Mouse (Mus musculus) erythroblast, embryonic 14.5 days (primary cell): Measurements from ENCODE around the gene 1700067P10Rik. TPM values are rescaled to one million over a fixed set of nuclear protein-coding genes. Genes with fewer than 3 reads are reported as not detected.

Source experiments
- H3K27me3 ChIP-seq: 2 replicates; pipeline ENCODE4 v1.6.1; 2012; ENCODE audit warnings: inconsistent platforms; ENCODE audit not compliant: control insufficient read depth
- H3K36me3 ChIP-seq: 2 replicates; pipeline ENCODE4 v1.6.1; 2012; ENCODE audit warnings: mild to moderate bottlenecking, inconsistent platforms; ENCODE audit not compliant: control insufficient read depth
- H3K4me1 ChIP-seq: 2 replicates; pipeline ENCODE4 v1.6.1; 2012; ENCODE audit warnings: inconsistent platforms; ENCODE audit not compliant: control insufficient read depth
- H3K4me3 ChIP-seq: replicated peaks from 2 replicates; pipeline ENCODE3; 2012; ENCODE audit warnings: moderate library complexity, mild to moderate bottlenecking, inconsistent platforms
- H3K9me3 ChIP-seq: 2 replicates; pipeline ENCODE4 v1.6.1; 2012; ENCODE audit warnings: low read length, inconsistent platforms, mixed read lengths; ENCODE audit not compliant: control insufficient read depth
- GATA1 ChIP-seq: IDR thresholded peaks from 2 replicates; pipeline ENCODE4 v1.6.1; 2012; ENCODE audit warnings: low read length, inconsistent platforms, mixed read lengths
- TAL1 ChIP-seq: IDR thresholded peaks from 3 replicates; pipeline ENCODE4 v1.6.1; 2012; ENCODE audit warnings: low read length, inconsistent platforms, mixed read lengths
- polyA plus RNA-seq: library from polyadenylated mRNA; stranded (reverse); fragments of >175 nt; gene quantifications from 2 replicates; pipeline ENCODE4 v1.2.3, GENCODE M21; 2012

The 1700067P10Rik gene
- polyA plus RNA-seq, 1 experiment, result 0.03 TPM

DNA sequence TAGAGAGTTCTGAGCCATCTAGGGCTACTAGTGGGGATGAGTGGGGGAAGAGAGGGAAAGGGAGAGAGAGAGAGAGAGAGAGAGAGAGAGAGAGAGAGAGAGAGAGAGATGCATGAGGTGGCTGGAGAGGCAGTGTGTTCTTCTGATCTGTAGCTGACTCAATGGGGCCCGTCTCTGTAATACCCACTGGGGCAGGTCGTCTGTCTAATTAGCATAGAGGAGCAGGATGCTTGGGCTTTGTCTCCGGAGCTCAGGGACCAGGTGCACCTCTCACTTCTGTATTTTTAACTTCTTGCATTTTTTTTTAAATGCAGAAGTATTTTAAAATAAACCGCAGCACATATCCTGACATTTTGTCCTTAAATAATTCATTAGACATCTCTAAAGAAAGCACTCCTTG lies 18.2 kb downstream of the 1700067P10Rik start:
- H3K4me1 ChIP-seq, result no peaks in the 10 kb centered on the region
- no peaks in the 10 kb centered on the region for H3K36me3 ChIP-seq
- no peaks in the 10 kb centered on the region for H3K27me3 ChIP-seq
- TF ChIP-seq GATA1 (no peak), TAL1 (no peak)
- H3K9me3 ChIP-seq, result no peaks in the 10 kb centered on the region
- no peak overlapping the region for H3K4me3 ChIP-seq

DNA sequence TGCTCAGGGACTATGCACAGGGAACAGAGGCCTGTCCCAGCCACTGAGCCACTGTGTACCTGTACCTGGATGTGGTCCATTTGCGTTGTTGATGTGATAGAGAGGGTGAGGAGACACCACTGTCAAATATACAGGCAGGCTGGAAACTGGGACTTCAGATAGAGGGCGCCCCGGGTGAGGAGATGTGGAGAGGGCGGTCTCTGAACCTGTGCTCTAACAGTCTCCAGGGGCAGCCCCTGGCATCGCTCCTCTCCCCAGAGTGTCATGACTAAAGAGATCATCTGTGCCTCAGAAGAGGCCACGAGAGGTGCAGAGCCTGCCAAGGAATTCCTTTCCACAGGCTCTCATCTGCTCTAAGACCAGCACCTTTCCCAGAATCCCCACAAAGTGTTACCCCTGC lies 18.7 kb downstream of the 1700067P10Rik start:
- Histone ChIP-seq H3K36me3 (no peaks in the 10 kb centered on the region), H3K9me3 (no peaks in the 10 kb centered on the region)
- TF ChIP-seq TAL1, result no peak
- no peak for TF ChIP-seq GATA1

DNA sequence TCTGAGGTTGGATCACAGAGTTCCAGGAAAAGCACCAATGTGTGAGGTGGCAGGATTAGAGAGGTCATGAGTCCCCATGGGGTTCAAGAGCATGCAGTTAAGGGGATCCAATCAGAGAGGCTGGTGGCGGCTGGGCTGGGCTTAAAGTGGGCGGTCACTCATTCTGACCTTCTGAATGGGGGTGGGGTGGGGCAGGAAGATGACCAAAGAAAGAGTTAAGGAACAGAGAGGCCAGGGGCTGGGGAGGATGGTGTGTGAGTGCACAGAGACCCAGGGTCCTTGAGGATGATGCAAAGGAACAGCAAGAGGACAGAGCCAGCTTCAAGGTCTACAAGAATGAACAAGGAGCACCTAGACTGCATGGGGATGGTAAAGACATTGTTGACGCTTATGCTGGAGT lies 19.4 kb downstream of the 1700067P10Rik start:
- Histone ChIP-seq H3K4me1 (no peaks in the 10 kb centered on the region), H3K9me3 (peaks cover 4% of the 10 kb centered on the region; the same call in 1 of the 2 replicates), H3K36me3 (no peaks in the 10 kb centered on the region), H3K27me3 (no peaks in the 10 kb centered on the region), H3K4me3 (no peak overlapping the region)
- no peak for TF ChIP-seq GATA1
- no peak for TF ChIP-seq TAL1

More for the DNA sequence above, 18.7 kb downstream of the 1700067P10Rik start:
- H3K4me3 ChIP-seq, result no peak overlapping the region
- H3K4me1 ChIP-seq, result no peaks in the 10 kb centered on the region
- H3K27me3 ChIP-seq, result no peaks in the 10 kb centered on the region

DNA sequence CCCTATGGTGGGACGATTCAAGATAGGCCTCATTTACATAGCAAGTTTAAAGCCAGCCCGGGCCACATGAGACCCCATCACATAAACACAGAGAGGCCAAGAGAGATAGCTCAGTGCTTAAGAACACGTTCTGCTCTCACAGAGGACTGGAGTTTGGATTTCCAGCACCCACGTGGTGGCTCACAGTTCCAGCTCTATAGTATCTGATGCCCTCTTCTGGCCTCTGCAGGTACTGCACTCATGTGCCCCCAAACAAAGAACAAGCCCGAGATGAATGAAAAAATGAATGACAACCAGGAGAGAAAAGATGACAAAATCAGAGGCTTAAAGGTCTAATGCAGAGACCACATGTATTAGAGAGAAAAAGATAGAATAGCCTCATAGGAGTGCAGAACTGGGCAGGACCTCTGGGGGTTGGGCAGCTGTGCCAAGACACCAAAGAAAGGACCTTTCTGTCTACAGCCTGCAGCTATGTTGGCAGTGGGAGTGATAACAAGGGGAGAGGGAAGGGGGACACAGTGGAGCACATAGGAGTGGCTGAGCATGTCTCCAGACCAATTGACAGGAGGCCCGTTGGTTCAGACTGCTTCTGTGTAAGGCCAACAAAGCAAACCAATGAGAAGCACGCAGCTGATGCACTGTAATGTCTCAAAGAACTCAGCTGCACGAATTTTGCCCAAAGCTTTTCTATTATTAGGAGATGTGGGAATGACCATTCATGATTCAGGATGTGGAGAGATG lies 21.6 kb downstream of the 1700067P10Rik start:
- Histone ChIP-seq H3K4me1 (no peaks in the 10 kb centered on the region), H3K27me3 (no peaks in the 10 kb centered on the region), H3K9me3 (peaks cover 8% of the 10 kb centered on the region; the same call in 1 of the 2 replicates), H3K36me3 (no peaks in the 10 kb centered on the region), H3K4me3 (no peak overlapping the region)
- TF ChIP-seq GATA1 (no peak), TAL1 (no peak)

DNA sequence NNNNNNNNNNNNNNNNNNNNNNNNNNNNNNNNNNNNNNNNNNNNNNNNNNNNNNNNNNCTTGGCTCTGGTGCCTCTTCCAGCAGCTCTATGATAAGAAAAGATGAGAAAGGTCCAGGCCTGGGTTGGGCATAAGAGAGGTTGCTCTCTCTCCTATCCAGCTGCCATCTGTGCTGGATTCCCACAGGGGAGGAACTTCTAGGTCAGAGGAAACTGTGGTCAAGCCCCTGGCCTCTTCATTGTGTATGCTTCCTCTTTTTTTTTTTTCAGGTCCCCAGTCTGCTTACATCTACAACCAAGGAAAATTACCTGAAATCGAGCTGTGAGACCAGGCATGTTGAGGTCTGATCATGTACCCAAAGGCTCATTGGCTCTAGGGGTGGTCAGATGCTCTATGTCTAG lies 29.5 kb downstream of the 1700067P10Rik start:
- Histone ChIP-seq H3K9me3 (peaks cover 3% of the 10 kb centered on the region; the same call in 1 of the 2 replicates), H3K27me3 (no peaks in the 10 kb centered on the region), H3K4me1 (no peaks in the 10 kb centered on the region), H3K4me3 (no peak overlapping the region), H3K36me3 (no peaks in the 10 kb centered on the region)
- TF ChIP-seq GATA1, result no peak
- TF ChIP-seq TAL1, result no peak

DNA sequence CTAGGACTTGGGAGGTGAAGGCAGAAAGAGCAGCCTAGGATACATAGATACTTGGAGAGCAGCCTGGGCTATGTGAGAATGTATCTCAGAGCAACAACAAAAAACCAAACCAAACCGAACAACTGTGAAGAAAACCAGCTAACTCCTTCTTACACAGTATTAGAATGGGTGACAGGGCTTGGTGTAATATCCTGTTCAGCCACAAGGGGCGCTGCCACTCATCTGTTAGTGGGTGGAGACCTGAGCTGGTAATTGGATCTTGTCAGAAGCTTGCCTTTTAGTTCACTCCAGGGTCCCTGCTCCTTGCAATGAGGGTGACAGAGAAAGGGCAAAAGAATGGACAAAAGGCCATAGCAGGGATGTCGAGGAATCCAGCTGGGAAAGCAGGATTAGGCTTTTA lies 30.5 kb downstream of the 1700067P10Rik start:
- Histone ChIP-seq H3K9me3 (no peaks in the 10 kb centered on the region), H3K4me1 (no peaks in the 10 kb centered on the region), H3K27me3 (no peaks in the 10 kb centered on the region), H3K4me3 (no peak overlapping the region), H3K36me3 (no peaks in the 10 kb centered on the region)
- TF ChIP-seq GATA1 (no peak), TAL1 (no peak)

DNA sequence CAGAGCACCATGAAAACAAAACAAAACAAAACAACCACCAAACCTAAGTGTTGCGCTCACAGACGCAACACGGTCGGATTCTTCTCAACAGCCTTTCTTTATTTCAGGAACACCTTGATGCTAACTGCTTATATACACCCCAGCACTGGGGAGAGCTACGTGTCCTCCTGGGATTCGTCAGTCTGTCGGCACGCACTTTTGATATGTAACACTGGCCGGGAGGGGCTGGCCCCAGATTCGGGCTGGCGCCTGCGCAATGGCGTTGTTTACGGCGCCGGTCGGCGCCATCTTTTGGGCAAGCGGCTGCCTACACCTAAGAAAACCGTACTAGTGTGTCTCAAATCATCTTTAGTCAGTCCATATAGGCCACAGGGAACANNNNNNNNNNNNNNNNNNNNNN lies 31.3 kb downstream of the 1700067P10Rik start:
- Histone ChIP-seq H3K9me3 (no peaks in the 10 kb centered on the region), H3K4me1 (no peaks in the 10 kb centered on the region), H3K27me3 (no peaks in the 10 kb centered on the region), H3K36me3 (no peaks in the 10 kb centered on the region), H3K4me3 (no peak overlapping the region)
- TF ChIP-seq TAL1, result no peak
- TF ChIP-seq GATA1, result no peak

DNA sequence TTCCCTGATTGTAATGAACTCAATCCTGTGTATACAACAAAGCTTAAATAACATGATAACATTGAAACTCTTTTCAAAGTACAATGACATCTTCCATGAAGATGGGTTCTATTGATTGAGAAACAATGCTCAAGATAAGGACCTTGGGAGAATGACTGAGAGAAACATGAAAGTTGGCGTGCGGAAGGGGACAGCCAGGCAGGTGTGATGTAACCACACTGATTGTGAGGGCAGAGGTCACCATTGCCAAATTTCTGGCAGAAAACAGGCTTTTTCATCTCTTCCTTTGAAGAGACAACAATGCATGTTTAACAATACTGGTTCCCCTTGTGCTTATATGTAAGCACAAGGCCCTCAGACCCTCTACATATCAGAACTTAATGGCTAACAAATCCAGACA lies 43.7 kb downstream of the 1700067P10Rik start:
- no peaks in the 10 kb centered on the region for H3K4me1 ChIP-seq
- H3K27me3 ChIP-seq, result no peaks in the 10 kb centered on the region
- H3K4me3 ChIP-seq, result no peak overlapping the region
- no peaks in the 10 kb centered on the region for H3K9me3 ChIP-seq
- no peaks in the 10 kb centered on the region for H3K36me3 ChIP-seq
- TF ChIP-seq GATA1 (no peak), TAL1 (no peak)

Other genes starting within 250 kb of the 1700067P10Rik start
- 10.1 and 10.6 TPM in 2 replicates for gene Foxp4, start 164.7 kb upstream of the 1700067P10Rik start, polyA plus RNA-seq
- not detected in 2 replicates for gene 1700122O11Rik, start 51.0 kb upstream of the 1700067P10Rik start, polyA plus RNA-seq
- not detected in 2 replicates for gene 9830107B12Rik, start 56.9 kb downstream of the 1700067P10Rik start, polyA plus RNA-seq
- gene A530064D06Rik, start 78.0 kb downstream of the 1700067P10Rik start, polyA plus RNA-seq, result not detected in 2 replicates
- gene Trem1, start 143.4 kb downstream of the 1700067P10Rik start, polyA plus RNA-seq, result not detected in 2 replicates
- gene Trem3, start 158.5 kb downstream of the 1700067P10Rik start, polyA plus RNA-seq, result not detected in 2 replicates
- 0.06 and 0.27 TPM in 2 replicates for gene Treml4, start 175.0 kb downstream of the 1700067P10Rik start, polyA plus RNA-seq
- gene Treml2, start 210.2 kb downstream of the 1700067P10Rik start, polyA plus RNA-seq, result 0.50 and 0.74 TPM in 2 replicates
- gene B430306N03Rik, start 226.8 kb downstream of the 1700067P10Rik start, polyA plus RNA-seq, result 0.02 TPM in 1 of 2 replicates, not detected in the other